Mouse (Mus musculus) pancreas, adult 10 weeks (tissue): ENCODE data around the gene Gm2012. TPM values are rescaled to one million over a fixed set of nuclear protein-coding genes. Genes with fewer than 3 reads are reported as not detected.

Experiments used
- polyA plus RNA-seq: library from polyadenylated mRNA; stranded (reverse); fragments of 350-450 nt; fragmentation: Illumina TruSeq; extraction: RNeasy Lipid Tissue Mini Kit (QIAGEN cat#74804); gene quantifications from one replicate; pipeline ENCODE4 v1.2.3, GENCODE M21; 2015; ENCODE audit warnings: low read depth, low replicate concordance; ENCODE audit not compliant: insufficient read depth

Gene Gm2012
- polyA plus RNA-seq, result not detected

DNA sequence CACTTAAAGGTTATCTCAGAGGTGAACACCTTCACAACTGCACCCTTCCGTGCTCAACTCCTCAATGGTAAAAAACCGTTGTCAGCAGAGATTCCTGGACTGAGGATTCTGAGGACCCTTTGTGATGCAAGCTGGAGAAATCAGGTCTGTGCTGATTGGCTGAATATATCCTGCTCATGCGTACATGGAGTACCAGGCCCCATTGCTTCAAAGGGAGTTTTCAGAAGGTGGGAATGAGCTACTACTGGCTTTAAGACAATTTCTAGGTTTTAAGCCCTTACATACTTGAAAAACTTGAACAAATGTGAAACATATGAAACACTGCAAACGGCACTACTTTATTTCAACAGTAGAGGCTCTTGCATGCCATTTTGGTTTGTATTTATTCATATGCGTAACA is at the start of gene Gm2012:
TSS of gene Gm2012 (minus strand) at position 101 of the 400 bp plus-strand sequence.

Other genes starting within 250 kb of the Gm2012 start
- not detected for gene Gm5168, start 180.3 kb downstream of the Gm2012 start, polyA plus RNA-seq
- gene Gm2030, start 78.7 kb upstream of the Gm2012 start, polyA plus RNA-seq, result not detected